Mouse (Mus musculus) spleen, embryonic (tissue): Measurements from ENCODE around the gene Dab1.

Experiments
- CTCF ChIA-PET: fragments of 350-600 bp; sonication (Branson Sonifier 250); formaldehyde crosslinking; loops from one replicate; lab custom pipeline; 2022; lab: Charles Lee

The Dab1 gene

DNA sequence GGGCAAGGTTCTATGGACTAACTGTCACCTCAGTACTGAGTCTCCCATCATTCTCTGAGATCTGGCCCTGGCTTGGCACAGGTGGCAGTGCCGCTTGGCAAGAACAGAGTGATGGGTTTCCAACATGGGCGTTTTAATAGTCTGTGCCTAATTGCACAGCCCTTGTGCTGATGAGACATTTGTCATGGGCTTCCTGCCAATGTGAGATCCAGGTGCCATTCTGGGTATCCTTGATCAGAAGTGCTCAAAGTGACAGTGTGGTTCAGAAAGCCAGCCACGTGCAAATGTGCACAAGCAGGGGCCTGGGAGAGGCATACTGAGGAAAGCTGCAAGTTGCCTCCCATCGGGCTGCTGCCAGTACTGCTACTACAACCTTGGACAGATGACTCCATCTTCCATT is 203.5 kb downstream of the Dab1 start:
- CTCF ChIA-PET, result no interaction called here

DNA sequence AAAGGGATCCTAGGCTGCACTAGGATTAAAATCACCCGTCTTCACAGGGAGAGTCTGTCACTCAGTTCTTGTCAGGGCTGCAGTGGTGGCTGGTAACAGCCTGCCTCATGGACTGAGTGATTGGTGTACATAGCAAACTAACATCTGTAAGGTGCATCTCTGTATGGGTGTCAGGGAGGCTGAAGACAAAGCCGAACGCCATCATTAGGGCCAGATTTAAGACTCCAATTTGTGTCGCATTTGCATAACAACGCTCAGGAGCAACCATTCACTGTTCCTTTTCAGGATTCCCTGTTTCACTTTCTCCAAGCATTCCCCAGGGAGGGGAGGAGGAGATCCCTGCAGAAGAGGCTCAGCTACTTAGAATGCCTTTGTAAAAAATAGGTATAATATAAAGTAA is 219.2 kb downstream of the Dab1 start:
- CTCF ChIA-PET, result no interaction called here

DNA sequence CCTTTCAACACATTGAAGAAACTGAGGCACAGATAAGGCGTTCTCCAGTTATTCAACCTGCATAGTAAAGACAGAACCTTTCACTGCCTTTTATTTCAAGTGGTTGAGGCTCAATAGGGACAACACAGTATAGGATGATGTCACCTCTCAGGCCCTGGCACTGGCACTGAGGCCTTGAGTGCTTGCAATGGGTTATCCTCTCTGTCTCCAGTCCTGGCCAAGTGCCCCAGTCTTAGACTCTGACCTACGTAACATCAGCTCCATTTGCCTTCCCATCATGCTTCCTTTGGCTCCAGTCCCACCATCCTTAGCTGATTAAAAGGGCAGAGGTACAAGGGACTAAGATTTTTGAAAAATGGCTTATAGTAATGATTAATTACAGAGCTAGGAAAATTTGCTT is 220.4 kb downstream of the Dab1 start:
- CTCF ChIA-PET, result no interaction called here

DNA sequence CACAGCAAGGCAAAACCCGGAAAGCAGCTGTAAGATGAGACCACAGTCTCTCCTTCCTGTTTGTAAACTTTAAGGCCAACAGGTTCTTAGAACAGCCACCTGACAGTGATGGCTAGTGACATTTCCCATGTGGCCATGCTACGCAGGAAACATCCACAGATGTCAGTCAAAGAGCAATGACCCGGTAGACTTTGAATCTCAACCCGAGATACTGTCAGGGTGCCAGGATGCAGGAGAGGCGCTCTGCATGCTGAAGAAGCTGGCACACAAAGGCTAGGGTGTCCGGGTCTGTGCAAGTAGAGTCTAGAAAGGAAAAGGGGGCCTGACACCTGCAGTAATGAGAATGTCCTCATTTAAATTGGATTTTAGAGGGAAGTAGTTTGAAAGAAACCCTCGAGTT is 222.0 kb downstream of the Dab1 start:
- CTCF ChIA-PET, result no interaction called here

DNA sequence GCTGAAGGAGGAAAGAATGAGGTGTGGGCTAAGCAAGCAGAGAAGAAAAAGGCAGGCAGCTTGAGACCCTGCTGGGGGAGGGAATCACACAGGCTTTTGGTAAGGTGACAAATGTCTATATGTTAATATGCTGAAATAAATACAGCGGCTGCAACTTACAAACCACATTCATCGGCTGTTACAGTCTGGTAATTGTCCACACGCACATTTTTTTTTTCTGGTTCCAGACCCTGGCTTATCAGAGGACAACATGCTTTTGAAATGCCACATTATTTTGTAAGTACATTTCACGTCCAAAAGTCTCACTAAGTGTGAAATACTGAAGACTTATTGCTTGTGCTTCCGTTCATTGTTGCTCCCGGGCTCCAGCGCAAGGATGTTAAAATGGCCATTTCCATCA is 225.5 kb downstream of the Dab1 start:
- CTCF ChIA-PET, result no interaction called here

DNA sequence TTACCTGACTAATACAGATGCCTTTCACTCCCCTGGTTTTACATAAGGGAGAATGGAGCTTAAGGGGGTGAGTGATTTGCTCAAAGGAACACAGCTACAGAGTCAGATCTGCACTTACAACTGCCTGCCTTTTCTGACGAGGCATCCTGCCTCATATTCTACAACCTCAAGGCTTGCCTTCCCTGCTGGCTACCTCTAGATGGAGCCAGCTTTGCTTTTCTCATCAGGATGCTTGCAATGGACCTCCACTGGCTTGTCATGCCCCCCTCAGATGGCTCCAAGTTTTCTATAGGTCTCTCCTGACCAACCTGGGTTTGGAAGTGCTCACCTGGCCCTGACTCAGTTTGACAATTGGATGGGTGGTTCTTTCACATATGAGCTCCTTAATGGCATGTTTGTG is 238.0 kb downstream of the Dab1 start:
- CTCF ChIA-PET, result interaction anchor here (0.6 kb wide), 1 partner anchor 502 kb away, joined by 4 read pairs; no protein-coding TSS in a partner anchor

DNA sequence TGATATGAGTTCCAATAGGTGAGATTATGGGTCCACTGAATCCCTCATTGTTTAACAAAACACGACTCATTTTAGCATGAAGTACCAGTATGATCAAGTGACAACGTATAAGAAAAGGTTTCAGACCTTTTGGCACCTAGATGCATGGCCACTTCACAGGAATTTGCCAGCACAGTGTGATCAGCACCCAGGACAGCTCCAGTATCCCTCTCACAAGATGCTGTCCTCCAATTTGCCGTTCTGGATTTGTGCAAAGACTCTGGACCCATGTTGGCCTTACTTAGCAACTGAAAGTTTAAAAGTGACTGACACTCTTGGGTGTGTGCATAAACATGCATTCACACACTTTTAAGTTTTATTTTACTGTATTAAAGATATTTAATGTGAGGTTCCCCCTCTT is 256.4 kb downstream of the Dab1 start:
- CTCF ChIA-PET, result no interaction called here

DNA sequence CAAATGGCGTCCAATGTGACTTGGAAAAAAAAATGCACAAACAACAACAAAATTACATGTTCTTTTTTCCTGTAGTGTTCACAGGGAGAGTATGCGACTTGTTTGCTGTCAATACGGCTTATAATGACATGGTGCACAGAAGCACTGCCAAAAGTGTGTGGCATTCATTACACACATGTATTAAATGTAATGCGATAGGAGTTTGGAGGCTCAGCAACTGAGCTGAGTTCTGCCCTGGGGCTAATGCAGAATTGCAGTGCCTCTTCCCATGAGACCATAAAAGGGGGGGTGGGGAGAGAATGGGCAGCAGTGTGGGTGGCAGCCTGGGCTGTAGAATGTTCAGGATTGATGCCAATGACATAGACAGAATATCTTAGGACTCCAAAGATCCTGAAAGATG is 259.7 kb downstream of the Dab1 start:
- CTCF ChIA-PET, result no interaction called here

DNA sequence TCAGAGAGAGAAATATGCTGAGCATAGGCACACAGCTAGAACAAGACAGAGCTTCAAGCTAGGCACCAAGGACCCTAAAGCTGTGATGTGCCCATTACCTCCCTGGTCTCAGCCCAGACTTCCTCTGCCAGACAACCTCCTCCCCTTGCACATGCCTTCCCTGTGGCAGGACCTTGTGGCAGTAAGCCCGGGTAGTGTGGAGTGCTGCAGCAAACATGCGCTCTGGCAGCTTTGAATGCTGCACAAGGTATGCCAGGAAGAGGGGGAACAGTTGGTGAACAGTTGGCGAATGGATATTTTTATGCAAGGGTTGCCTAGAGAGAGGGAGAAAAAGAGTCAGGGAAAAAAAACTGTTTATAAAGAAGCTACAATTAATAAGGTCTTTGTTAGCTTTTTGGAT is 262.5 kb downstream of the Dab1 start:
- CTCF ChIA-PET, result no interaction called here

DNA sequence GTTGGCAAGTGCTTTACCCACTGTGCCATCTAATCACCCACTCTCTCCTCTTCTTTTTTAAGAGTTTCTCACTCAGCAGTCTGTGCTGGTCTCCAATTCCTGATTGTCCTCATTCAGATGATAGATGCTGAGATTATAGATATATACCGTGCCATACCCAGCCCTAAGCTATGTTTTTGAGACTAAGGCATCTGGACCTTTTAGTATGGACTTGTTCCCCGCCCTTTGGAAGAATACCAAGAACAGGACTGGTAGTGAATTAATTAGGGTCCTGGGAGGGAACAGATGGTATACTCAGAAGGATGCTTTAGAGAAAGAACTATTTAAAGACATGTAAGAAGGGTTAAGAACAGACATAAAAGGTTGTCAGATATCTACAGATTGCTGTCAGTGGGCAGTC is 268.9 kb downstream of the Dab1 start:
- CTCF ChIA-PET, result no interaction called here

DNA sequence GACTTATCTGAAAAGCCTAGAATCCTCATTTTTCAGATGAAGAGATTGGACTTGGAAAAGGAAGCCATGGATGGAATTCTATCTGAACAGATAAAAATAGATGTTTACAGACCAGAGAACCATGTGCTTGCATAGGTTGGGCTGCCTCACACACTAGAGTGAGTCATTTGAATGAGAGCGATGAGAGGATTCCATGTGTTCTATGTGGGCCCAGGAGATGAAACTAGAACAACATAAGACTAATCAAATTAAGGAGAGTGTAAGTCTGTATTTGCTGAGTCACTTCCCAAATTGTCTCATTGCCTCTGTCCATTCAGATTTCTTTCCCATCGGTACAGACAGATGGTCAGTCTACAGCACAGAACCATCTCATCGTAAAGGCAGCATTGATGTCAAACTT is 270.0 kb downstream of the Dab1 start:
- CTCF ChIA-PET, result no interaction called here

DNA sequence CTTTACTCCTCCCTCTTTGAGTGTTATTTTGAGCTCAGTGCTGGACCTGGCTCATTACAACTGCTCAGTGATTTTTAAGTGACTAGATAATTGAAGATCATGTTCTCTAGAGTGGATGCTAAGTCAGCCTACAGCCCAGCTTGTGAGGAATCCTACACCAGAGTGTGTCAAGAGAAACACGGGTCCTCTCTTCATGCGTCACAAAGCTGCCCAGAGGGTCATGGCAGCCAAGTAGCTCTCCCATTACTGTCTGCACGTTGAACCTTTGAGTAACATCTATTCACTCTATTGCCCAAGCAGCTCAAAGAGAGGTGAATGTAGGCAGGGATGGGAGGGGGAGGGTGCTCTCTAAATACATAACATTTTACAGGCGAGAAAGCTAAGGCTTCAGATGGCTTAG is 277.6 kb downstream of the Dab1 start:
- CTCF ChIA-PET, result no interaction called here

DNA sequence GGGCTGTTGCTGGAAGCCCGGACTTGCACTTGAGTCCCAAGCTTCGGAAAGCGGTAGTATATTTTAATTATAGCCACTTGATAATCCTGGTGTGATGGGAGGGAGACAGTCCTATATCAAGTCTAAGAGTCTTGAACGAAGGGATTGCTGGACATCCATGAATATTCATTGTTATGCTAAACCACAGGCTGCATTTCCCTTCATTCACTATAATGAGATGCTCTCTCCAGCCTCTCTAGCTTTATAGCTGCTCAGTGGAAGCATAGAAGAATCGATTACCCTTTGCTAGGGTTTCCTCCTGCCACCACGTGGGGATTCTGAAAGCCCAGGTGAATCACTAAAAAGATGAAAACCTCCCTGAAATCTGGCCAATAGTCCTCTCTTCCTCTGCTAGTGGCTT is 278.5 kb downstream of the Dab1 start:
- CTCF ChIA-PET, result no interaction called here

DNA sequence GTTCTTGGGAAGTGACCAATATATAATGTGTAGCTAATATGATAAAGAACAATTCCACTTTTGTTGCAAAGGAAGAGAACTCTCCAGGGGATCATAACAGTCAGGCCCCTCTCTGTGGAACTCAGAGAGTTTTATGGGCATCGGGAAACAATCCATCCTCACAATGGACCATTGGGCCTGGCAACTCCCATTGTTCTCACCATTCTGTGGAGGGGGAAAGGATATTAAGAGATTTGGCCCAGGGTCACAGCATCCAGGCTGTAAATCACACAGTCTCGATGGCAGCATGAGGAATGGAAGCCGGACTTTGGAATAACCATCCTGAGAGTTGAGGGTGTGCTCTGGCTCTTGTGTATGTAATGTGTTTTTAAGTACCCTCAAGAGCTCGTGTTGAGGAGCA is 292.3 kb downstream of the Dab1 start:
- CTCF ChIA-PET, result no interaction called here

DNA sequence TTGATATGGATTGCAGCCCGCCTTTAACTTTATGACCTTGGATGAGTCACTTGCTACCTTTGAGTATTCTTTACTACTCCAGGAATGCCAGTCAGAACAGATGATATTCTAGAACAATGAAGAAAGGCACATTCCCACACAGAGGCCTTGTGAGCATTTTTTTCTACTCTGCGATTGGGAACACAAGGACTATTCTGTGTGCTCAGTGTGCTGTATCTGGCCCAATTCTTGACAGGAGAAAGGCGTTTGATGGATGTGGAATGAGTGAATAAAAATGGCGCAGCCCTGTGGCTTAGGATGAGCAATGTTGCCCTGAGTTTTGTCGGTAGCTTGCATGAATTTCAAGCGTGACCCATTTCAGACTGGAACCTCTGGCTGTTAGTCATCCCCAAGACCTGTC is 292.9 kb downstream of the Dab1 start:
- CTCF ChIA-PET, result no interaction called here

DNA sequence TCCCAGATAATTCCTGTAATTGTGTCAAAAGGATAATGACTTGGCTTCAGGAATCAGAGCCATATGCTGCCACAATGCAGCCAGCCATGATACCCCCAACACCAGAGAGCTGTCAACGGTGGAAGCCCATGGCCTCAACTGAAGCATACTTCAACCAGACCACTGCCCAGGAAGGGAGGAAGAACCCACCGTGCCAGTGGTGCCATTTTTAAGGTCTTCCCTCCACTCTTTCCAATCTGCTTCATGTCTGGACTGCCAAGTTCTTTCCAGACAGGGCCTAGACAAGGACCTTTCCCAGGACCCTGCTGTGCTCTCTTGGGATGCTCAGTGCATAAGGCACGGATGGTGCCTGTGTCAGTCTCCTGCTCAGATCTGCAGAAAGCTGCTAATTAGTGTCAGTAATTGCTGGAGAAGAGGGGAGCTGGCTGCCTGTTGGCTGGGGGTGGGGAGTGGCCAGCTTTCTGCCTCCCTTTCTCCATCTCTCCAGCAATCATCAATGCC is 303.3 kb downstream of the Dab1 start:
- CTCF ChIA-PET, result no interaction called here

DNA sequence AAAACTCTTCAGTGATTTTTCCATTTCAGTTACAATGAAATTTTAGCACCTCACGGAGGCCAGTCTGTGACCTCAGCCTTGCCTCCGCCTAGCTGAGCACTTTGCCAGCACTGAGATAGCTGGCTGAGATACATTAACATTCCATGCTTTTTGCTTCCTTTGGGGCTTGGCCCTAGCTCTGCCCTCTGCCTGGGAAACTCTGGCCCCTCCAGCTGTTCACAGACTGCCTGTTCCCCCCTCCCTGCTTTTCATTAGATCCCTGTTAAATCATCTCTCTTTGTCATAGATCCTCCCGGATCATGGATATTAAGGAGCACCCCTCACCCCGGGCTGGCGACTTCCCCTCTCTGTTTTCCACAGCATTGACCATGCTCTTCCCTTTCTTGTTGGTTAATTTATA is 307.5 kb downstream of the Dab1 start:
- CTCF ChIA-PET, result no interaction called here

DNA sequence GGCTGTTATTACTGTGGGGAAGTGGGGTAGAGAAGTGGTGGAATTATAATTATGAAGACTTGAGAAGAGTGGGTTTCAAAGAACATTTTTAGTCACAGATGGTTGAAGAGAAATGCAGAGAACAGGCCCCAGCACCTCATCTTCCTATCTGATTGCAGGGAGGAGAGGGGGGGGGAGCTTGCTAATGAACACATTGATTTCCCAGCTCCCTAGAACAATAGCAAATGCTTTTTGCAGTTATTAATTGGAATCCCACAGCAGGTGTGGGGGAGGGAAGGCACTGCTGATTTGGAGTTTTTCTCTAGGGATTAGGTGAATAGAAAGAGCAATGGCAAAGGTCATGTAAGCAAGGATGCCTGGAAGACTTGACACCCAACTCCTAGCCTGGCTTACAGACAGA is 310.5 kb downstream of the Dab1 start:
- CTCF ChIA-PET, result no interaction called here

DNA sequence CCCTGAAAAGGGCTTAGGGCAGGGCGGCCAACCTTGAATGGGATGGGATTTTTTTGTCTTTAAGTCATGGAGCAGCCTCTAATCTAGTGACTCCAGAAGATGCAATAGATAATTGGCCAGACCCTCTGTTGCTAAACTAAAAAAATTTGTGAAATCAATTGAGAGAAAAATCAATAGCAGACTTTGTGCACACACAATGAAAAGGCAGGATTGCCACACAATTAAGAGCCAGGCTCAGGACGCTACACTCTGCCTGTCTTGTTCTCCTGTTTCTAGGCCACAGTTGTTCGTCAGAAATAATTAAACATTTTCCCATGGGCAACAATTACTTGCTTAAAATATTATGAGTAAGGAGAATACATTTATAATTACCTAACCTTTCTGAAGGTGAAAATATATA is 315.2 kb downstream of the Dab1 start:
- CTCF ChIA-PET, result no interaction called here

DNA sequence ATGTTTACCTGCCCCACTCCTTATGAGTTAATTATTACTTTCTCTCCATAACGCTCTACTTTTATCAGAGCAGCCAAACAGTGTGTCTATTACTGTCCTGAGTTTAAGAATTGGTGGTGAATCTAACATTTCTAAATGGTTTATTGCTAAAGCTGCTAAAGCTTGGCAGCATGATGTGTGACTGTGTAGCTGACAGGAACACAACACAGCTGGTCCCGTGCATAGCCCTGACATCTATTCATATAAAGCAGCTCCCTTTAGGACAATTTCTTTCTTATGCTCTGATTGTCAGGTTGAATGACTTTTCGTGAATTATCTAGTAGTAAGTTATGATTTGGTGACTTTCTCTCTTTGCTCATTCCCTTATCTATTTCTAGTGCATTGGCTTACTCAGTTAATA is 329.1 kb downstream of the Dab1 start:
- CTCF ChIA-PET, result no interaction called here

DNA sequence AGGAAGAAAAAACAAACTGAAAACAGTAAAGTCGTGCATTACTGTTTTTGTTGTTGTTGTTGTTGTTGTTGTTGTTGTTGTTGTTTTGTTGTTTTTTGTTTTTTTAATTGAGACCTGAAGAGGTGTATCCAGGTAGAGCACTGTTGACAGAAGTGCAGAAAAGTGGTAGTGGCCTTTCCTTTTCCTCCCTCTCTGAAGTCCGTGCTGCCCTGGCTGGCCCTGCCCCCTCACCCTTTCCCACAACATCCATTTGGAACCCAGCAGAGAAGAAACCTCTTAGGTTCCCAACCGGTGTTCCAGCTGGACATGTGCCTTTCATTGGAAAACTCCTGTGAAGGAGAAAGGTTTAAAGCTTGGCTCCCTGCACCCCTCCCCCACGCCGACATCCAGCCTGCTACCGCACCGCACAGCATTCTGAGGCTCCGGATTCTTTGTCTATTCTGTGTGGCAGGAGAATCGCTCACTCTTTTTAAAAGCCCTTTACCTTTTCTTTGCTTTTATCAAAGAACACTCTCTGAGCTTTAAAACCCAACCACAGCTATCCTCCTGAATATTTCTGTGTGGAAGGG is 334.6 kb downstream of the Dab1 start:
- CTCF ChIA-PET, result no interaction called here

DNA sequence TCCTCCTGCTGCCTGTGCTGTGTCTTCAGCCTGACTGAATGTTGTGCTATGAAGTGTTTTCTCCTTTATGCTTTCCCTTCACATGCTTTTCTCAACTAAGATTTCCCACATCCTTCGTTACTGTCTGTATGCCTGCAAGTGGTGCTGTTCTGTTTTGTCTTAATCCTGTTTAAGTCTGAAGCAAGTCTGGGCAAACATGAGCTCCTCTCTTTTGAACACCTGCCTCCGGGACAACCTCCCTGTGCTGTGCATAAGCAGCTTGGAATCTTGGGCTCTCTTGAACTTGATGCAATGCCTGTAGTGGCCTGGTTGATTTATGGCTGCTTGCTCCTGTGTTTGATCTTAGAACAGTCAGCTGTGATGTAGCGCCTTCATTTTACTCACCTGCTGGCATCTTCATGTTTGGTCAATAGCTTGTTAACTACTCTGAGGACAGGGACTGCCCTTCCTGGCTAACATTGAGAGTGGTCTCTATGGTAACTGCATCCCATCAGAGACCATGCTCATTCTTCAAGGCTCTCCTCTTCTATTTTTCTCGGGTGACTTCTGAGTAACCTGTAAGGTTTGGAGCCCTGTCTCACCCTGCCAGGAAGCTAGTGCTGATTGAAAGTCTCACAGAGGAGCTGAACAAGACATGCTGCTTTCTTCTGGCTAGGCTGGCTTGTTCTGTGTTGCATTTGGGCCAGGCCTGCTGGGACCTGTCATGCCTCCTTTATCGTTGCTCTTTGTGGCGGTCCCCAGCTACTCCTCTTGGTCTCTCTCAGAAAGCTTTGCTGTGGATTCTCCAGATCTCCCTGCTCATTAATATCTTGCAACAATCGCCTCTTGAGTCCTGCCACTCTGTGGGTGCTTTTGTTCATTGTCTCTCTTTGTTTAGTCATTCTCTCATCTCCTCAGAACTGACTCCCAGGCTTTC is 342.2 kb downstream of the Dab1 start:
- CTCF ChIA-PET, result no interaction called here

DNA sequence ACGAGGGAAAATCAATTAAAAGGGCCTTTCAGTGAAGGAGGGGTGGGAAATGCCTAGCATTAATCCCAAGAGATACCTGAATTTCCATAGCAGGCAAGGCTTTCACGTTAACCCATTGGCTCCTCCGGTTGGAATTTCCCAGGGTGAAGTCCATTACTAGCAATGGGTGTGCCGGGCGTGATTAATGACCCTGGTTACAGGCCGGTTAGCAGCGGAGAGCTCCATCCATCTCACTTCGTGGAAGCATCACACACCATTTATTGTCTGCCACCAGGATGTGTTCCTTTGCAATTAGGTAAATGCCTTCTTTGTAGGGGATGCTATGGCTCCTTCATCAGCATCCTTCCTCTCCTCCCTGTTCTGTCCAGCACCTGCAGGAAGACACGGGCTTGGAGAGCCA is 350.7 kb downstream of the Dab1 start:
- CTCF ChIA-PET, result no interaction called here
